Mouse (Mus musculus): ENCODE results near the gene Gm29866. TPM values are rescaled to one million over a fixed set of nuclear protein-coding genes. Genes with fewer than 3 reads are reported as not detected.
"Not testable (repeated sequence)": the region's sequence is repeated elsewhere in the genome, so short reads cannot be mapped to it uniquely, and the experiment has no call there.

The Gm29866 gene
- total RNA-seq (2022): not detected

GRCm38 (mm10) chrY:20993557-20993956 lies at the start of gene Gm29866:
Gene Gm29866 (minus strand): TSS chrY:20993657.
- not testable (repeated sequence) for DNase-seq (ENCODE audit: low spot score in 2 of 2)

Other genes starting within 250 kb of the Gm29866 start
- not detected for gene Gm20909, start 170.9 kb upstream of the Gm29866 start, total RNA-seq (2022)
- not detected for gene Gm20865, start 247.9 kb upstream of the Gm29866 start, total RNA-seq (2022)